Mouse (Mus musculus) embryonic facial prominence, embryonic 11.5 days (tissue): ENCODE results near the gene Adssl1. TPM values are rescaled to one million over a fixed set of nuclear protein-coding genes. Genes with fewer than 3 reads are reported as not detected.

Experiments used
- ATAC-seq: fragments of 200-750 bp; cut with Nextera tagmentation; replicated peaks from 2 replicates; pipeline ENCODE4 v1.8.0; 2017; ENCODE audit warnings: low read depth; ENCODE audit not compliant: insufficient number of reproducible peaks, low FRiP score, low TSS enrichment
- DNase-seq: peaks from one replicate; pipeline ENCODE4 v3.0.0-alpha.2; 2015; ENCODE audit warnings: low spot score
- H3K27ac ChIP-seq: fragments of 300-500 bp; sonication (generic); replicated peaks from 2 replicates; pipeline ENCODE4 v1.5.1; 2014; ENCODE audit warnings: mild to moderate bottlenecking, low read depth, low read length, control low read depth
- H3K27me3 ChIP-seq: fragments of 300-500 bp; sonication (generic); 2 replicates; pipeline ENCODE4 v1.6.1; 2014; ENCODE audit warnings: mild to moderate bottlenecking, low read length, moderate library complexity, mixed read lengths; ENCODE audit not compliant: control insufficient read depth, insufficient read depth
- H3K36me3 ChIP-seq: fragments of 300-500 bp; sonication (generic); replicated peaks from 2 replicates; pipeline ENCODE4 v1.6.1; 2014; ENCODE audit warnings: low read depth, mild to moderate bottlenecking, low read length, moderate library complexity, mixed read lengths; ENCODE audit not compliant: control insufficient read depth, insufficient read depth
- H3K4me1 ChIP-seq: fragments of 300-500 bp; sonication (generic); 2 replicates; pipeline ENCODE4 v1.6.1; 2014; ENCODE audit warnings: low read length, mixed read lengths; ENCODE audit not compliant: control insufficient read depth, insufficient read depth
- H3K4me2 ChIP-seq: fragments of 300-500 bp; sonication (generic); 2 replicates; pipeline ENCODE4 v1.6.1; 2014; ENCODE audit warnings: low read depth, mild to moderate bottlenecking, control low read depth, low read length, moderate library complexity
- H3K4me3 ChIP-seq: fragments of 300-500 bp; sonication (generic); 2 replicates; pipeline ENCODE4 v1.5.1; 2014; ENCODE audit warnings: low read depth, low read length, control low read depth
- H3K9ac ChIP-seq: fragments of 300-500 bp; sonication (generic); replicated peaks from 2 replicates; pipeline ENCODE4 v1.6.1; 2014; ENCODE audit warnings: mild to moderate bottlenecking, control low read depth, low read length
- H3K9me3 ChIP-seq: fragments of 300-500 bp; sonication (generic); replicated peaks from 2 replicates; pipeline ENCODE4 v1.6.1; 2016; ENCODE audit warnings: mild to moderate bottlenecking, low read length, inconsistent platforms, mixed read lengths; ENCODE audit not compliant: control insufficient read depth
- WGBS: fragments of 180-500 bp; shearing (Covaris S2); extraction: QIAGEN DNeasy Blood & Tissue Kit; methylation state at CpG from one replicate; pipeline ENCODE4 v1.1.7; 2014; 5-methylcytosine and 5-hydroxymethylcytosine counted together
- polyA plus RNA-seq: library from polyadenylated mRNA; unstranded; fragments of >200 nt; fragmentation: Nextera tagmentation; extraction: Ambion mirVana; gene quantifications from 2 replicates; pipeline ENCODE4 v1.2.1, GENCODE M21; 2014

Adssl1 gene
- polyA plus RNA-seq, 1 experiment from 2014 or later: 4.2 TPM

DNA sequence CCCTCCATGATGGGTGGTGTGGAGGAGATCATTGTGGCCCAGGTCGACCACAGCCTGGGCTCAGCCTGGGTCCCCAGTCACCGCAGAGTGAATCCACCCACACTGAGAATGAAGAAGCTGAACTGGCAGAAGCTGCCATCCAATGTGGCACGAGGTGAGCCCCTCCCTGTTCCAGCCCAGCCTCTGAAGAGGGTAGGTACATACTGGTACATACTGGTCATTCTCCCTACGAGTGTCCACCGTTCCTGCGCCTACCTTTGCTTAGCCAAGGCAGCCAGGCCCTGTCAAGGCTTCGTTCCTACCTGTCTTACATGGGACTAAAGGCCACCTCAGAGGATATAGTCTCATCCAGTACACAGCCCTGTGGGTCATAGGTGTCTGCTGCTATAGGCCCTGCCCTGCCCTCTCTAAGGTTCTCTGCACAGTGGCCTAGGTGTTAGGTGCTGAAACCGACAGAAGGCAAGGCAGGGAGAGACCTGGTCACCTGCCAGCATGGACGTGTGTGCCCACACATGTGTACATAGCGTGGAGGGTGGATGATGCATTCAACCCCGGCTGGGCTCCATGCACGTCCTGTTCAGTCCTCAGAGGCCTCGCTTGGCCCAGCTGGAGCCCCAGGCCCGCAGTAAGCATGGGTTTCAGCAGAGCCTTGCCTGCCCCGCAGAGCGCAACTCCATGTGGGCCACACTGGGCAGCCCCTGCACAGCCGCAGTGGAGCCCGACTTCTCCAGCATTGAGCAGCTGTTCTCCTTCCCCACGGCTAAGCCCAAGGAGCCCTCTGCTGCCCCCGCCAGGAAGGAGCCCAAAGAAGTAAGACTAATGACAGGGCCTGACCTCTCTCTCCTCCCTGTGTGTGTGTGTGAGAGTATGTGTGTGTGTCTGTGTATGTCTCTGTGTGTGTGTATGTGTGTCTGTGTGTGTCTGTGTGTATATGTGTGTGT is 14.9 kb upstream of the Adssl1 start:
- Histone ChIP-seq H3K9ac (no peak overlapping the region), H3K36me3 (no peaks in the 10 kb centered on the region), H3K4me3 (no peak overlapping the region), H3K27ac (no peak overlapping the region), H3K9me3 (no peaks in the 10 kb centered on the region), H3K4me2 (no peak overlapping the region), H3K27me3 (no peaks in the 10 kb centered on the region), H3K4me1 (peaks cover 3% of the 10 kb centered on the region; the same call in 1 of the 2 replicates)
- DNase-seq (peak; percentile 54), ATAC-seq (peak; percentile 57; the same call in 1 of the 2 replicates)
- WGBS: 61% methylated on average over 20 of the region's 20 CpGs

GRCm38 (mm10) chr12:112605766-112606165 is 14.1 kb upstream of the Adssl1 start:
- peak; percentile 62 for DNase-seq
- no peak overlapping the region for H3K4me2 ChIP-seq
- 47% methylated on average over 6 of the region's 6 CpGs for WGBS
- H3K4me1 ChIP-seq: peaks cover 3% of the 10 kb centered on the region; the same call in 1 of the 2 replicates
- H3K27ac ChIP-seq: no peak overlapping the region
- no peaks in the 10 kb centered on the region for H3K27me3 ChIP-seq
- no peak overlapping the region for H3K9ac ChIP-seq
- no peaks in the 10 kb centered on the region for H3K9me3 ChIP-seq
- H3K4me3 ChIP-seq: no peak overlapping the region
- ATAC-seq: no peak
- H3K36me3 ChIP-seq: no peaks in the 10 kb centered on the region

DNA sequence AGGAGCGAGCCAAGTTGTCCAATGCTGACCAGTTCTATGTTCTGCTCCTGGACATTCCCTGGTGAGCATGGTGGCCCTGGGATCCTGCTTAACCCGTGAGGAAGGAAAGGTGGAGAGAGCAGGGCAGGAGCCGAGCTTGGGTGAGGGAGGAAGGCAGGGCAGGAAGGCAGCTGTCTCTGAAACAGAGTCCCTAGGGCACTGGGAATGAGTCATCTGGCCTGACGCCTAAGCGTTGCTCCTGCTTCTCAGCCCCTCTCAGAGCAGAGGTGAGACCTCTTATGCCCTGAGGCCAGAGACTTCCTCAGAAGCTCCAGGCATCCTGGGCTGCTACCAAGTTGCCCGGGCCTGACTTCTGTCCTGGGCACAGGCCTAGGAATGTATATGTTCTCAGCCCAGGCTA is 12.8 kb upstream of the Adssl1 start:
- Histone ChIP-seq H3K4me2 (no peak overlapping the region), H3K36me3 (no peaks in the 10 kb centered on the region), H3K4me3 (no peak overlapping the region), H3K9ac (no peak overlapping the region), H3K9me3 (no peaks in the 10 kb centered on the region), H3K27me3 (no peaks in the 10 kb centered on the region), H3K4me1 (peaks cover 3% of the 10 kb centered on the region; the same call in 1 of the 2 replicates), H3K27ac (no peak overlapping the region)
- ATAC-seq (no peak), DNase-seq (no peak)
- WGBS: 76% methylated on average over 6 of the region's 6 CpGs

DNA sequence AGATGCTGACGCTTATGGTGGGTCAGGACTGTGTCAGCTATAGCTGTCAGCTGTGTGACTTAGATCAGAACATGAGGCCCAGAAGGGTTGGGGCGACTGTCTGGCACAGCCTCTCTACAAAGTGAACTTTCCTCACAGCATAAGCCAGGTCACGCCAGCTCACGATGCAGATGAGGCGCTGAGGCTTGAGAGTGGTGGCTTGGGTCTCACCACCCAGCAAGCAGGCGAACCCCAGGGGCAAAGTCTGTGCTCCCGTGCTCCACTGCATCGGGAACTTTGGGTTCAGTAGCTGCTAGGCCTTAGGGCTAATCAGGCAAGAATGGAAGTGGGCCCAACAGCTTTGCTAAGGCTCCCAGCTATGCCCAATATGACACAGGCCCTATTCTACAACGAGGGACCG is 10.8 kb upstream of the Adssl1 start:
- no peaks in the 10 kb centered on the region for H3K9me3 ChIP-seq
- no peak overlapping the region for H3K4me2 ChIP-seq
- no peak overlapping the region for H3K9ac ChIP-seq
- H3K27ac ChIP-seq: no peak overlapping the region
- 86% methylated on average over 10 of the region's 10 CpGs for WGBS
- H3K27me3 ChIP-seq: no peaks in the 10 kb centered on the region
- DNase-seq (no peak), ATAC-seq (no peak)
- peaks cover 3% of the 10 kb centered on the region; the same call in 1 of the 2 replicates for H3K4me1 ChIP-seq
- no peak overlapping the region for H3K4me3 ChIP-seq
- H3K36me3 ChIP-seq: no peaks in the 10 kb centered on the region

GRCm38 (mm10) chr12:112616668-112617067 is 3.2 kb upstream of the Adssl1 start:
- Histone ChIP-seq H3K36me3 (no peaks in the 10 kb centered on the region), H3K4me3 (no peak overlapping the region), H3K9ac (no peak overlapping the region), H3K4me1 (no peaks in the 10 kb centered on the region), H3K27ac (no peak overlapping the region), H3K27me3 (peaks cover 12% of the 10 kb centered on the region), H3K9me3 (no peaks in the 10 kb centered on the region), H3K4me2 (no peak overlapping the region)
- 61% methylated on average over 9 of the region's 9 CpGs for WGBS
- DNase-seq (no peak), ATAC-seq (no peak)

- Histone ChIP-seq H3K4me1 (no peaks in the 10 kb centered on the region), H3K4me3 (no peak overlapping the region), H3K9ac (no peak overlapping the region), H3K27me3 (peaks cover 12% of the 10 kb centered on the region), H3K9me3 (no peaks in the 10 kb centered on the region), H3K4me2 (no peak overlapping the region), H3K36me3 (no peaks in the 10 kb centered on the region), H3K27ac (no peak overlapping the region)
- DNase-seq (no peak), ATAC-seq (no peak)
- WGBS: 89% methylated on average over 11 of the region's 11 CpGs
Observed at GRCm38 (mm10) chr12:112617184-112617583, 2.7 kb upstream of the Adssl1 start.

DNA sequence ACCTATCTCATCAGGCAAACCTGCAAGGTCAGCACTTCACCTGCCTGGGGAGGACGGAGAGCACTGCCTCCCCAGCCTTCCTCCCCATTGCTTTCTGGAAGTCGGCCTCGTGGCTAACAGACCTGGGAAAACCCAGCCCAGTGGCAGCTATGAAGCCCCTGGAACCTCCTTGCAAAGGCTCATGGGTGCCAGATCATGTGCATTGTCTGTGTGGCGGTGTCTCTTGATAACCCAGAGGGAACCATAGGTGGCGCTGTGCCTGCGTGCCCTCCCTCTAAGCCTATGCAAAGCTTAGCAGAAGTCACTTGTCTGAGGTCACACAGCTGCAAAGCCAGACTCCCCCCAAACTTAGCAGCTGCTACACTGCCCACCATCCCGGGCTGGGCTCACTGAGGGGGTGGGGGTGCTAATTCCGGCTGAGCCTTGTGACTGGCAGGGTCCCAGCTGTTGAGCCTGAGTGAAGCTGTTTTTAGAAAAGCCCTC is 1.9 kb upstream of the Adssl1 start:
- no peaks in the 10 kb centered on the region for H3K4me1 ChIP-seq
- peaks cover 12% of the 10 kb centered on the region for H3K27me3 ChIP-seq
- H3K36me3 ChIP-seq: no peaks in the 10 kb centered on the region
- no peak overlapping the region for H3K4me2 ChIP-seq
- no peak overlapping the region for H3K9ac ChIP-seq
- H3K4me3 ChIP-seq: no peak overlapping the region
- ATAC-seq (peak; percentile 49), DNase-seq (peak; percentile 79)
- 19% methylated on average over 8 of the region's 8 CpGs for WGBS
- no peaks in the 10 kb centered on the region for H3K9me3 ChIP-seq
- H3K27ac ChIP-seq: no peak overlapping the region
